Mouse (Mus musculus) erythroblast, adult 5-6 weeks (primary cell): ENCODE results near the gene Tekt5. TPM values are rescaled to one million over a fixed set of nuclear protein-coding genes. Genes with fewer than 3 reads are reported as not detected.

Experiments used
- ATAC-seq: replicated peaks from 2 replicates; pipeline ENCODE4 v1.8.0; 2016; ENCODE audit warnings: moderate number of reproducible peaks, mild to moderate bottlenecking, moderate TSS enrichment, inconsistent platforms; ENCODE audit not compliant: poor library complexity, low FRiP score, severe bottlenecking
- total RNA-seq, 2 experiments: library from RNA; stranded (forward) in 1 of 2; stranded (reverse) in 1 of 2; fragments of 150-400 nt in 1 of 2; fragments of 200-764, 138-1000 nt in 1 of 2; gene quantifications; 2 replicates each; pipeline versions ENCODE4 v1.2.3 to v1.2.4; 2015 to 2017; ENCODE audit warnings: low replicate concordance in 2 of 2

Gene Tekt5
- total RNA-seq, 2 experiments from 2014 or later: not detected

DNA sequence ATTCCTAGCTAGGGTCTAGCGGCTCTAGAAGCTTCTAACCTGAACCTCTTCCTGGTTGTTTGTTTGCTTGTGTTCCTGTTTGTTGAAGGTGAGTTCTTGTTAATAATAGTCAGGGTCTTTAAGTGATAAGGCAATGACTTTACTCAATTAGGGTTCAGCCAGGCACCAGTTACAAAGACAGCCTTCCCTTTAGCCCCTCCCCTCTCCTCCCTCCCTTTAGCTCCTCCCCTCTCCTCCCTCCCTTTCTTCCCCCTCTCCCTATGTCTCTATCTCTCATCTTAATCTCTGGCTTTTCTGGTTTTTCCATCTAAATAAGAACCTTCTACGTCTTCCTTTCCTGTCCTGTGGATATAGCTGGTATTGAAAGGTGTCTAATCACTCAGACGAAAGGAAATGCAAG, 10.7 kb downstream of the Tekt5 start:
- ATAC-seq: peak; percentile 61

DNA sequence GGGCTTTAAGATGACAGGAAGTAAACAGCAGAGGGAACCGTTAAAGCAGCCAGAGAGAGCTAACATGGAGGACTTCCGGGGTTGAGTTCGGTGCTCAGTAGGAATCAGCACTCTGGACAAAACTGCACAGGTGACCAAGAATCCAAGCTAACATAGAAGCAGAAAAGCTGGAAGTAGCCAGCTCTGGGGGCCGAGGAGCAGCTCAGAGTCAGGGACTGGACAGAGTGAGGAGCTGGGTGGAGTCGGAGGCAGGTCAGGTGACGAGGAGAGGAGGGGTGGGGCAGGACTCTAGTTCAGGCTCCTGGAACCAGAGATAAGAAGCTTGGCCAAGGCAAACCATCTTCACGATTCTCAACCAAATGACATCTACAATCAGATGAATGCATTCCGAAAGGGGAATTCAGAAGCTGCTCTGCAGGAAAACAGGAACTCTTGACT, 11.2 kb downstream of the Tekt5 start:
- peak; percentile 98 for ATAC-seq

DNA sequence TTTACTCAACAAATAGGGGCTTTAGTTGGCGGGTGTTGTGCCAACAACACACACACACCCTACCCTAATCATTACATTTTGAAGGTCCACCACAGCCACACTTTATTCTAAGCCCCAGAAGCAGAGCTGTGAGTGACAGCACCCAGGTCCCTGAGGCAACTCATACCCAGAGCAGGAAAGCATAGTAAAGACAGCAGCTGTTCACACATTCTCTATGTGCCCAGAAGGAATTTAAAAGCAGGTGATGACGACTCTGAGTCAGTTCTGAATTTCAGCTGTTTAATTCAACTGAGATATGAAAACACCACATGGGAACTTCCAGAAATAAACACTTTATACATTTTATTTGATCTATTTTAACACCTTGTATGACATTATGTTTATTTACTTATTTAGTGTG, 15.8 kb downstream of the Tekt5 start:
- ATAC-seq: no peak

DNA sequence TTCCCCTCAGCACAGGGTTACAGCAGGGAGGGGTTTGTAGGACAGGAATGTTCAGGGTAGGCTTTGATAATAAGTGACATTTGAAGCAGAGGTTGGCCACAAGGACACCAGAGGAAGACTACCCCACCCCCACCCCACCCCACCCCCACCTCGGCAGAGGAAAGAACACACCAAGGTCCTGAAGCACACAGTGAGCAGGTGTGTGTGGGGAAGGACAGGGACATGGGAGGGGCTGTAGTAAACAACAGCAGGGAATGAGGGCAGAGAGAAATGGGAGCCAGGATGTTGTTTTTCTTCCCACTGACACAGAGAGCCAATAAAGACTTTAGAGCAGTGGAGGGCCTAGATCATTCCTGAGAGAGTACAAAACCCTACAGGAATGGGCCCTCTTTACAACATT, 18.0 kb downstream of the Tekt5 start:
- no peak for ATAC-seq

DNA sequence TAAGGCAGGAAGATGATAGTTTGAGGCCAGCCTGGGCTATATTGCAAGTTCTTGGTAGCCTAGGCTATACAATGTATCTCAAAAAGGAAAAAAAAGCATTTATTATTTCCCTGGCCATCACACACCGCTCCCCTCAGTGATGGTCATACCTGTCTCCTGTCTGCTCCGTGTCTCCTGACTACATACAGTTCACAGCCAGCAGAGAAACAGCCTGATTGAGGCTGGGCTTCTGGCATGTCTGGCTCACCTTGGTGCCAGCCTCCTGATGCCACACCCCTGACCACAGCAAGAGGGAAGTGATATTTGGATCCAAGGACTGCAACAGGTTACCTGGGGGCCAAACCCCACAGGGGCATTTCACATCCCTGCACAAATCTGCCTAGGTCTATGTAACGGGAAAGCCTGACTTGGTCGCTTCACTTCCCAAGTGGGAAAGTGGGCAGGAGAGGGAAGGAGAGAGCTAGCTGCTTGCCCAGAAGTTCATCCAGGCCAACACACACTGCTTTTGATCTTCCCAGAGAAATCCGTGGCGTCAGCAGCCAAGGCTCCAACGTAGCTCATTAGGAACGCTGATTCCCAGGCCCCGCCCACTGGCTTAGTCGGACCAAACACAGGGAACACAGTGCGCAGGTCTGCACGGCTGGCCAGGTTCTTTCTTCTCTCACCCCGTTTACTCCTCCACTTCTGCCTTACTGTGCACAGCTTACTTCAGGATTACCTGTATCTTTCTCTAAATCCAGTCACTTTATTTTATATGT, 20.9 kb downstream of the Tekt5 start:
- no peak for ATAC-seq

DNA sequence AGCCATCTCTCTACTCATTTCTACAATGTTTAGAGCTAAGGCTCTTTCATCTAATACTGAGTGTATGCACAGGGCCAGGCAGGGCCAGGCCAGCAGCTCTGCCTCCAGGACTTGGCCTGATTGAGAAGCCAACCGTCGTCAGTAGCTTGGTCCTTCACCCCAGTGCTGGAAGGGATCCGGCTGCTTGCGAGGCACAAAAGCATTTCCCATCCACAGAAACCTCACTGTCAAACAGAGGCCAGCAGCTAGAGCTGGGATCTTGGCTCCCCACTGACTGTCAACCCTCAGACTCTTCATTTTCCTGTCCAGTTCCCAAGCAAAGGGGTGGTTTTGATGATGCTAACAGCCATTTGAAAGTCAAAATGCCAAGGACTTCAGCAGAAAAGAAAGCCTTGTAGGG, 22.9 kb downstream of the Tekt5 start:
- ATAC-seq: no peak

DNA sequence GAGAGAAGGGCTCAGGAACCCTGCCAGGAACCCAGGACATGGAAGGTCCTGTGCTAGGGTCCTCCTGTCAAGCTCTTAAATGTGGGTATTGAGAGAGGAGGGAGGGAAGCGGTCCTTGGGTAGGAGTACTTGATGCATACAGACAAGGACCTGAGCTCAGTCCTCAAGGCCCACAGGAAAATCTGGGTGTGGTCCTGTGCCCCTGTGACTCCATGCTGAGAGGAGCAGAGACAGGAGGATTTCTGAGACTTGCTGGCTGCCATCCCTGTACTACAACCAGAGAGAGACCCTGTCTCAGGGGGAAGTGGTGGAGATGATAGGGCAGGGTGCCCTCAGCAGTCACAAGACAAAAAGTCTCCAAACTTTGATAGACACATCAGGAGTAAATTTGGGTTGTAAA, 25.3 kb downstream of the Tekt5 start:
- ATAC-seq: no peak

DNA sequence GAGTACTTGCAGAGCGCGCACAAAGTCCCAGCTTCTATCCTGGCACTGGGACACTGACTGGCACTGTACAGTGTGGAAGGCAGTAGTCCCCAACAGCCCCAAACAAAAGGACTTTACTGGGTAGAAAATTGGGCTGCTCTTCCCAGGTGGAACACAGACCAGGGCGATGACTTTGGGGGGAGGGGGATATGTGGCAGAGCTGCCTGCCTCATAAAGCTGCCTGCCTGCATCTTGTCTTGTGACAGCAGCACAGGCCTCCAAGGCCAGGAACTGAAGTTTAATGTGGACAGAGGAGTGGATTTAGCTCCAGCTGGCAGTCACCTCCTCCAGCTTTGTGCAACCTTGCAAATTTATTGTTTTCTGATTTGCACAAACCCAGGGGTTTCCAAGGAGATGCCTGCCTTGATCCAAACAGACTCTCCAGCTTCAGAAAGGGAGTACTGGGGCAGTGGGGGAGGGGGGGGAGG, 25.8 kb downstream of the Tekt5 start:
- ATAC-seq: no peak

DNA sequence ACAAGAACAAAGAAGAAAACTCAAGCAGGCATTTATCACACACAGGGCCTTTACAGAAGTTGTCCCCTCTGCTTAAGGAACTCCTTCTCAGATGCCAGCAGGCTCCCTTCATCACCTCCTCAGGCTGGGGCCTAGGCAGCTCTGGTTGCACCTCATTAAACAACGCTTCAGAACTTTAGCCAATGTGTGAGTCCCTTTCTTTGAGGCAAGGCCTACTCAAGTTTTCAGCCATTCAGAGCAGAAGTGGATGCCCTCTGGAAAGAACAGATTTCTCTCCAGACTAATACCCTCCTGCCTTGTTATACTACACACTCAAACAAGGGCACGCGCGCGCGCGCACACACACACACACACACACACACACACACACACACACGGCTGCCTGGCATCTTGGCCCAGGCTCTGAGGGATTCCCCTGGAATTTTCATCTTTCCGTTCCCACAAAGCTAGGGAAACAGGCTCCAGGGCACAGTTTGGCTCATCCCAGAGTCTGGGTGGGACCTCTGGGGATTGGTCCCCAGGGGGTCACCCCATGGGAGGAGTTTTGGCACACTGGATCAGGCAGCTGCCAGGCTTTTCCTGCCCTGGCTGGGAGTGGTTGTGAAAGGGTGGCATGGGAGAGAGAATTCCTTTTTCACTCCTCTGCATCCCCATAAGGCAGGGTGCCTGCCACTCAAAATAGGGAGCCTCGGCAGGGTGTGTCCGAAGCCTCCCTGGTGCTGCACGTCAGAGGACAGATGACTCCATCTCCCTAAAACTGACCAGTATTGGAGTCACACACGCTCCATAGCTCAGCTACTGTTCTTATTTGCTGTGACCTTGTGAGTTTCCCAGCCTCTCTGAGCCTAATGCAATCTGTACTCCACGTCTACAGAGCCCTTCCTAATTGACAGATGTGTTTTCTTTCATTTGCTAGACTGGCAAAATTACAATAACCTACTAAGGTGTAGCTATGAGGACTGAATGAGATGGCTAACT, 28.8 kb downstream of the Tekt5 start:
- no peak for ATAC-seq

DNA sequence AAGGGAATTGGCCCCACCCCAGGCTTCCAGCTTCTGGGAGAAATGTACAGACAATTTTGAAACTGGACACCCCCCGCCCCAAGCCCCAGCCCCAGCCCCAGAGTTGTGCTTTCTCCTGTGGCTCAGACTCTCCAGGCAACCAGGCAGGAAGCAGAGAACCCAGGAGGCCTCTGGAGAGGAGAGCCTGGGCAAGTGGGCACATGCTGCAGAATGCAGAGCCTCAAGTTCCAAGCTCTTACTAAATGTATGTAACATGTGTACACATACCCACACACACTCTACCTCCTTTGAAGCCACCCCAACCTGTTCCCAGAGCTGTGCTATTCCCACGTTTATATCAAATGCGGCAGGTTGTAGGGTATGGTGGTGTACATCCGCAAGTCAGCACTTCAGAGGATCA, 29.5 kb downstream of the Tekt5 start:
- no peak for ATAC-seq

DNA sequence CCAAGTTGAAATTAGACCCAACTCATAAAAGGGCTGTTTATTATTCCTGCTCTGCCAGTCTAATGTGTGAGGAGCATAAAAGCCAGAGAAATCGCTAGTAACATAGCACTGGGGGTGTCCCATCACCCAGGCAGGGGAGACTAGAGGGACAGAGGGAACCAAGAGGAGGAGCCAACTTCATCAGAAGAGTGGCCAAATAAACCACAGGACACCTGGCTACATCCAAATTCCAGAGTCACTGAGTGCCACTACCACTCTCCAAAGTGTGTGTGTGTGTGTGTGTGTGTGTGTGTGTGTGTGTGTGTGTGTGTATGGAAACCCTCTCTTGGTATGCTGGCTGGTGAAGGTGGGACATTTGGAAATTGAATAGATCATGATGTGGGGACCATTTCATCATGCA, 32.2 kb downstream of the Tekt5 start:
- no peak for ATAC-seq

DNA sequence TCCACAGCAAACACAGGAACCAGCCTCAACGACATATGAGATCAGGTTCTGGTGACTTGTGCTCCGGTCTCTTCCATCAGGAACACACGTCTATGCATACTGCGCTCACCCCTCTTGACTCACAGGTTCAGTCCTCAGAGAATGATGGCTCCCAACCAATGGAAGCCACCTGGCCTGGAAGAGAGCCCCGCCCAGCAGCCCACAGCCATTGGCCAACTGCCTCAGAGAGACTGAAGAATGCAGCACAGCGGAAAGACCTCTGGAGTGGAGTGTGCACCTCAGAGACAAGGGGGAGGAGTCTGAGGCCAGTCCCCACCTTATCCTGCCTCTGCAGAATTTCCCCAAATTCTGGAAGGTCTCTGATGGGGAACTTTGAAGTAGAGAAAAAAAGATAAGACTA, 36.0 kb downstream of the Tekt5 start:
- ATAC-seq: no peak

DNA sequence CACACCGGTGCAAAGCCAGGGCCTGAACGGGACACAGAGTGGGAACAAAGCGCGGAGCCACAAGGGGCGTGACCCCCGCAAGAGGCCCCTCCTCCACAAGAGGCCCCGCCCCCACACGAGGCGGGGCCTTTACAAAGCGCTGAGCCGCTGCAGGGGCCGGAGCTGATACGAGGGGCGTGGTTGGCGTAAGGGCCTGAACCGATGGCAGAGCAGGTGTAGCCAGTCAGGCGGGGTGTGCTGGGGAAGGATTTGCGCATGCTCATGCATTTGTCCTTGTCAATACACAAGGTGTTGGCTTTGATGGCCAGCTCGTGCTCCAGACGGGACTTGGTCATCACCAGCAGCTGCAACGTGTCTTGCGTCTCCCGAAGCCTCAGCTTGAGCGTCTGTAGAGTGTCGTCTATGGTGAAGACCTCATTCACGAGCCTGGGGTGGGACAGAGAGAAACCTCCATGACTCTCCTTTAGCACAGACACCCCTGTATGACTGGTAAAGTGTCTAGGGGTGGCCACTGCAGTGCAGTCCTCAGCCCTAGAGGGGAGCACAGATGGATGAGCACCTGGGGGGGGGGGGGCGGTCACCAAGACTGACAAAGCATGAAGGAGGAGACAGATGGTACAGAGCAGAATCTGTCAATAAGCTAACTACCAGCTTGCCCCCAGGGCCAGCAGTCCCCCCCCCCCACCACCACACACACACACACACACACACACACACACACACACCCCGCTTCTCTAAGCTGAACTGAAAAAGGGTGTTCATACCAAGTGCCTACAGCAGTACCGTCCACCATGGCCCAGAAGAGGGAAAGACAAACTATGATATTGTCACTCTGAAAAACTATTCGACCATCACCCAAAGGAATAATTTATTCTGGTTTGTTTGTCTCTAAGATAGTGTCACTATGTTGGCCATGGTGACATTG, 37.0 kb downstream of the Tekt5 start:
- ATAC-seq: peak; percentile 94

DNA sequence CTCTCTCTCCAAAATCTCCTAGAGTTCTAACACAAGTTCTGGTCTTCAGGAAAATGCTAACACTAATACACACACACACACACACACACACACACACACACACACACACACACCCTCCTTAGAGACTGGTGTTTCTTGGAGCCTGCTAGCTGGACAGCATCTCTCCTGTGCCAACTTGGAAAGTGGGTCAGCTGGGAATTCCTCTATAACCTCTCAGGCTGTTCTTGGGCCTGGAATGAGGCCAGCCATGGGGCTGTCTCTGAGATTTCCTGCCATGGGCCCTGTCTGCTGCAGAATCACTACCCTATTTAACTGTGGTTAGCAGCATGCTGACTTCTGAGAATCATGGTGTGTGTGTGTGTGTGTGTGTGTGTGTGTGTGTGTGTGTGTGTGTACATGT, 40.3 kb downstream of the Tekt5 start:
- ATAC-seq: no peak

DNA sequence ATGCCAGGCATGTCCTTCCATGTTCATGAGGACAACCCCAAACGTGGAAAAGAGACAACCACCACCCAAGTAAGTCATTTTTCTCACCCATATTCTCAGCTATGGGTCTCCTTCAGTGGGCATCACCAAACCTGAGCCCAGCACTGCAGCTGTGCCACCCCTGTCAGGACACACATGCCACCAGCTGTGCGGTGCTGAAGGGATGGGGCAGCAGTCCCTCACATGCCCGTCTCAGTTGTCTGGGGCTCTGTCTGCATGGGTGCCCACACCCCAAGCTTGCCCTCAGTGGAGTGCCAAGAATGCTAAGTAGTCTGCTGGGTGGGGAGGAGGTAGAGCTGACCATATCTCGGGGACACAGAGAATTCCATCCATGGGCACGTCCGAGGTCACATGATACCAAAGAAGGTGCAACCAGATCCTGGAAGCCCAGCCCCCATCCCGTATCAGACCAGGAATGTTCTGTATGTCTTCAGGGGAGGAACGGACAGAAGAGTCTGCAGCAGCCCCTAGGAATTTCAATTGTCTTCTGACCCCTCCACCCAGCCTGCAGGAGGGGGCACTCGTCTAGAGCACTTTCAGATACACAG, 44.1 kb downstream of the Tekt5 start:
- ATAC-seq: no peak

DNA sequence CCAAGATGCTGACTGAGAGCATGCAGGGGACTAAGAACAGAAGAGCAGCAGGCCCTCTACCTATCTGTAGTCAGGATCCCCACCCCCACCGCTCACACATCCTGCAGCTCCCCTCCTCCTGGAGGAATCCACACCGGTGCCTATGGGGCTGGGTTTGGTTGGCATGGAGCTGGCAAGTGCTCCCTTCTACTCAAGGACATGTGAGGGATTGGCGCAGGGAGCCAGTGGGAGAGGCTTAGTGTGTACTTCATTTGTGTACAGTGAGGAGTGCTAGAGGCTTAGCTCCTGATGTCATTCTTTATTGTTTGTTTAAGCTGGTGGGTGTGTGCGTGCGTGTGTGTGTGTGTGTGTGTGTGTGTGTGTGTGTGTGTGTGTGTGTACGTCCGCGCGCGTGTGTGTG, 45.4 kb downstream of the Tekt5 start:
- ATAC-seq: no peak

DNA sequence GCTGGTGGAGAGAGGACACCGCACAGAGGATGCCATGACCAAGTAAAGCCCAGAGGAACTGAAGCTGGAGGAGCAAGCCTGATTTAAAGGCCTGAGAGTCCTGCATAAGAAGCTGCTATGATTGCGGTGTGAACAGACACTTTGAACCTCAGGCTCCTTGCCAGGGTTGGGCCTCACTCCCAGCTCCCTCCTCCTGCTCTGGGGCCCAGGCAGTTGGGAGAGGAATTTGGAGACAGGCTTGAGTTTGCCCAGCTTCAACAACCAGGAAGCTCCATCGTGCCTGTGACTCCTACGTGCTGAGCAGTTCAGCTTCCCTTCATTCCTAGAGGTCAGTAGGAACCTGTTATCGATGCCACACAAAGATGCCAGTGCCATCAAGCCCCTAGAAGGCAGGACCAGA, 45.9 kb downstream of the Tekt5 start:
- ATAC-seq: no peak

DNA sequence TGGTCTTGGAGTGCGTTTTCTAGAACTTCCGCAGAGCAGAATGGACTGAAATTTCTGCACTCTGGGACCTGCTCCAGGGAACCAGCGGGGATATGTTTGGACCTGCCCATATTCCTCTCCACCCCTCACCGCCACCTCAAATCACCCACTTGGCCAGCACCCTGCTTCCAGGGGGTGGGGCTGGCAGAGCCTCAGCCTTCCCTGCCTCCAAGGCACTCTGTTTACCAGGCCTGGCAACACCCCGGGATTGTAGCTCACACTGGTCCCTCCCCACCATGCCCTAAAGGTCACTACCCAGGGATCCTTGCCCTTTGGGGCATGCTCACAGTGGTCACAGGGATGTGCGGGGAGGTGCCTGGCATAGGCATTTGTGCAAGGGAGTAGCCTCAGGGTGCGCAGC, 47.7 kb downstream of the Tekt5 start:
- ATAC-seq: no peak

DNA sequence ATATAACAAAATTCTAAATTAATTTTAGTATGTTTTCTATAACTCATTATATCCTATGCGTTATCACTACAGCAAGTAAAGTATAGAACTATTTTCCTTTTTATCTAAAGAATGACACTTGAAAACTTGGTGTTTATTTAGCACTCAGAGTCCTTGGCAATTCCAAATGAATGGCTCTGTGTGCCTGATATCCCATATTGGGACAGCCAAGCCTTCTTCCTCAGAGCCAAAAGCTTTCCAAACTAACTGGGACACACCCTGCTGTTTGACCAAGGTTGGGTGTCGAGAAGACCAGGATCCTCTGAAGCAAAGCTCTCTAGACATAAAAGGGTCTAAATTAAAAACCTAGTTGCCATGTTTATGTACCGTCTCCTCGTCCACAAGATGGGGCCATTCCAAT, 54.2 kb downstream of the Tekt5 start:
- ATAC-seq: no peak

DNA sequence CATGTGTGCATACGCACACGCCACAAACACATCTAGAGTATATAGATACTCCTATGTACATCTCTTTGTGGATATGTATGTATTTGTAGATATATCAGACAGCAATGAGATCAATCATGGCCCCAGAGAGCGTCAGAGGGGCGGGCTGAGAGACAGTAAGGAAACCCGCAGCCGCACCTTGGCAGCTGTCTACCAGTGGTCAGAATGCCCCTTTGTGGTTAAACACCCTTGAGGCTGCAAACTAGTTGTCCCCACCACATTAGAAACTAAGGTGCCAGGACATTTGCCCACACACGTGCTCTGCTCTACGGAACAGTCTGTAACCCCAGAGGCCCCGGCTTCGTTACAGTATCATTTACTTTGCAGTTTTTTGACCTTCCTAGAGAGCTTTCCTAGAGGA, 55.4 kb downstream of the Tekt5 start:
- ATAC-seq: no peak
